25 mouse cellular contexts compared by ENCODE assay signal in genomic region chr3:109249359-109249758, GRCm38 (mm10).
DNase-seq lines count a peak whose midpoint lies in the region; ATAC-seq lines count a peak whose summit lies in the region.
"Had no signal": no experiment of that assay in that cellular context is flagged by ENCODE, and none has a peak within 500 bp of the region (broad histone marks: within the 10 kb centered on the region; RNA-seq: fewer than 3 reads in every experiment).

No protein-coding gene starts in this region.

- H3K27ac ChIP-seq in intestine, embryonic 16.5 days (ENCODE audit: low read length), result no peak overlapping the region
- H3K27ac ChIP-seq: forebrain, embryonic 10.5 days; hindbrain, embryonic 10.5 days; hindbrain, postnatal 0 days; limb, embryonic 15.5 days; midbrain, embryonic 12.5 days; neural tube, embryonic 15.5 days had no signal

- peak; percentile 34 for DNase-seq in kidney, adult 11 months
- no peak for DNase-seq in kidney, postnatal 10 days
- peak; percentile 20 for DNase-seq in 416B (ENCODE audit: low read depth)
- DNase-seq in kidney, postnatal 36 days, result peak; percentile 23 to 46
- no peak for DNase-seq in urinary bladder, postnatal 25 days (ENCODE audit: low spot score)
- DNase-seq in left cerebral cortex, postnatal 25 days (ENCODE audit: low spot score in 2 of 2), result no peak
- DNase-seq: adrenal gland, postnatal 36 days; cerebellum, adult 11-12 months; cerebellum, postnatal 10 days; gastrocnemius, postnatal 10 days; heart, postnatal 10 days; left cerebral cortex, postnatal 4 days; lung, adult 18-20 months; lung, postnatal 14 days; thymus, postnatal 14 days had no signal

- no peaks in the 10 kb centered on the region for H3K36me3 ChIP-seq in intestine, embryonic 16.5 days (ENCODE audit: control insufficient read depth, insufficient read depth, low read length)
- H3K36me3 ChIP-seq: forebrain, embryonic 10.5 days; heart, embryonic 12.5 days; hindbrain, embryonic 10.5 days; limb, embryonic 15.5 days; midbrain, embryonic 12.5 days; neural tube, embryonic 15.5 days had no signal

- no peaks in the 10 kb centered on the region for H3K27me3 ChIP-seq in intestine, embryonic 16.5 days (replicated peaks; ENCODE audit: control insufficient read depth, insufficient read depth, low read length)
- H3K27me3 ChIP-seq: heart, embryonic 12.5 days; limb, embryonic 15.5 days; midbrain, embryonic 12.5 days; neural tube, embryonic 15.5 days had no signal

- intact Hi-C loops in left cerebral cortex, postnatal 25 days (cut with DNase I), result no loop called here

- H3K9ac ChIP-seq in intestine, embryonic 16.5 days (ENCODE audit: low read depth, low read length), result no peak overlapping the region
- H3K9ac ChIP-seq: heart, embryonic 12.5 days; limb, embryonic 15.5 days; midbrain, embryonic 12.5 days; neural tube, embryonic 15.5 days had no signal

- no peak overlapping the region for H3K4me3 ChIP-seq in intestine, embryonic 16.5 days (ENCODE audit: low read length)
- H3K4me3 ChIP-seq: forebrain, embryonic 10.5 days; heart, embryonic 12.5 days; hindbrain, embryonic 10.5 days; limb, embryonic 15.5 days; midbrain, embryonic 12.5 days; neural tube, embryonic 15.5 days had no signal

- no peaks in the 10 kb centered on the region for H3K4me1 ChIP-seq in intestine, embryonic 16.5 days (ENCODE audit: control insufficient read depth, insufficient read depth, low read length)
- H3K4me1 ChIP-seq: midbrain, embryonic 12.5 days; neural tube, embryonic 15.5 days had no signal

- WGBS in intestine, embryonic 16.5 days, result 44% methylated on average over 1 of the region's 1 CpGs

- peak; percentile 88 for ATAC-seq in intestine, embryonic 16.5 days
- ATAC-seq: CD4-positive, CD25-positive, alpha-beta regulatory T cell, adult 4 months; forebrain, embryonic 16.5 days; hindbrain, postnatal 0 days had no signal

- H3K9me3 ChIP-seq in intestine, embryonic 16.5 days (ENCODE audit: control insufficient read depth, low read length), result no peaks in the 10 kb centered on the region
- H3K9me3 ChIP-seq: forebrain, embryonic 10.5 days; limb, embryonic 15.5 days had no signal

- no peak overlapping the region for H3K4me2 ChIP-seq in intestine, embryonic 16.5 days (ENCODE audit: low read depth, low read length)
- H3K4me2 ChIP-seq: heart, embryonic 12.5 days; limb, embryonic 15.5 days; midbrain, embryonic 12.5 days; neural tube, embryonic 15.5 days had no signal

Comparison
In these comparisons a context has a peak if more than half of its experiments do, and no peak if none do; other contexts are left out.
1. DNase-seq: peak in kidney, adult 11 months (single experiment), 416B (single experiment) and kidney, postnatal 36 days (2 of 2); none in kidney, postnatal 10 days (single experiment), urinary bladder, postnatal 25 days (single experiment) and left cerebral cortex, postnatal 25 days (0 of 2).